Mouse (Mus musculus) heart, adult 10 weeks (tissue): ENCODE data around the gene Dcbld2. TPM values are rescaled to one million over a fixed set of nuclear protein-coding genes. Genes with fewer than 3 reads are reported as not detected.

Experiments used
- polyA plus RNA-seq: library from polyadenylated mRNA; stranded (reverse); fragments of 350-450 nt; fragmentation: Illumina TruSeq; extraction: RNeasy Lipid Tissue Mini Kit (QIAGEN cat#74804); gene quantifications from one replicate; pipeline ENCODE4 v1.2.3, GENCODE M21; 2014; ENCODE audit warnings: low read depth, low replicate concordance

The Dcbld2 gene
- 12.0 TPM for polyA plus RNA-seq

DNA sequence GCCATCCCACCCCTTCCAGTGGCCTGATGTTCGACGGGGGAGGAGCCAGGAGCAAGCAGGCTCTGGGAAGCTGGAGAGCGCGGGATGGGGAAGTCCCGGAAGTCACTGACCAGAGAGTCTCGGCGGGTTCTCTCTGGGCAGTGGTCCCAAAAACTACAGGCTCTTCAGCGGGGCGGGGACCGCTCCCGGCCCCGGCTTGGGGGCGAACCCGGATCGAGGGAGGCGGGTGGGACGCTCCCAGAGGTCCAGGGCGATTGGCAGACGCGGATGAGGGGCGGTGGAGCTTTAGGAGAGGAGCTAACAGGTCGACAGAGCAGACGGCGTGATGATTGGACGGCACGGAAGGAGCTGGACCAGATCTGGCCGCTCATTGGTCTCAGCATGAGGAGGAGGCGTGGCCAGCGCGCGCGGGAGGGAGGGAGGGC lies at the start of gene Dcbld2:
Dcbld2 (plus strand) TSS at position 382 of the 425 bp plus-strand sequence.

Other genes with a start within 250 kb of the Dcbld2 start
- gene St3gal6, start 115.8 kb downstream of the Dcbld2 start, polyA plus RNA-seq, result 45.2 TPM
- gene Gm813, start 208.5 kb downstream of the Dcbld2 start, polyA plus RNA-seq, result not detected
- gene E330017A01Rik, start 230.3 kb downstream of the Dcbld2 start, polyA plus RNA-seq, result not detected